Mouse (Mus musculus): ENCODE measurements around the gene Ttc4.

Ttc4 gene

GRCm38 (mm10) chr4:106650833-106651527 lies 27.8 kb downstream of the Ttc4 start, which contains the start of gene Pars2:
TSS of gene Pars2 (plus strand) at chr4:106651069.
- peak; percentile 99 for DNase-seq (ENCODE audit: low spot score)

GRCm38 (mm10) chr4:106647137-106647536 lies 31.6 kb downstream of the Ttc4 start:
- DNase-seq (ENCODE audit: low spot score) = no peak

- no peak for DNase-seq (ENCODE audit: low spot score)
Observed at GRCm38 (mm10) chr4:106645797-106646196, 32.9 kb downstream of the Ttc4 start.

GRCm38 (mm10) chr4:106644218-106644610 lies 34.5 kb downstream of the Ttc4 start:
- no peak for DNase-seq (ENCODE audit: low spot score)

GRCm38 (mm10) chr4:106643483-106644217 lies 35.1 kb downstream of the Ttc4 start:
- DNase-seq (ENCODE audit: low spot score) = peak; percentile 3

GRCm38 (mm10) chr4:106634086-106634479 lies 44.7 kb downstream of the Ttc4 start:
- no peak for DNase-seq (ENCODE audit: low spot score)

- DNase-seq (ENCODE audit: low spot score) = no peak
Observed at GRCm38 (mm10) chr4:106633281-106634085, 45.3 kb downstream of the Ttc4 start.

GRCm38 (mm10) chr4:106632313-106632712 lies 46.4 kb downstream of the Ttc4 start:
- no peak for DNase-seq (ENCODE audit: low spot score)

- peak; percentile 81 for DNase-seq (ENCODE audit: low spot score)
Observed at GRCm38 (mm10) chr4:106630333-106631220, 48.2 kb downstream of the Ttc4 start.

- no peak for DNase-seq (ENCODE audit: low spot score)
Observed at GRCm38 (mm10) chr4:106629374-106629773, 49.4 kb downstream of the Ttc4 start.

GRCm38 (mm10) chr4:106628650-106629360 lies 49.9 kb downstream of the Ttc4 start:
- no peak for DNase-seq (ENCODE audit: low spot score)

GRCm38 (mm10) chr4:106627809-106628208 lies 50.9 kb downstream of the Ttc4 start:
- no peak for DNase-seq (ENCODE audit: low spot score)

- DNase-seq (ENCODE audit: low spot score) = no peak
Observed at GRCm38 (mm10) chr4:106624271-106624670, 54.5 kb downstream of the Ttc4 start.

- DNase-seq (ENCODE audit: low spot score) = no peak
Observed at GRCm38 (mm10) chr4:106622712-106623111, 56.0 kb downstream of the Ttc4 start.

GRCm38 (mm10) chr4:106622030-106622493 lies 56.7 kb downstream of the Ttc4 start, which contains the start of gene Ttc22:
TSS of gene Ttc22 (plus strand) at chr4:106622432.
- no peak for DNase-seq (ENCODE audit: low spot score)

- no peak for DNase-seq (ENCODE audit: low spot score)
Observed at GRCm38 (mm10) chr4:106621428-106621827, 57.3 kb downstream of the Ttc4 start.

- DNase-seq (ENCODE audit: low spot score) = no peak
Observed at GRCm38 (mm10) chr4:106618898-106619297, 59.8 kb downstream of the Ttc4 start.

GRCm38 (mm10) chr4:106617056-106617455 lies 61.7 kb downstream of the Ttc4 start, which contains the start of gene Lexm:
TSS of gene Lexm (minus strand) at chr4:106617241.
- DNase-seq (ENCODE audit: low spot score) = peak; percentile 24

- DNase-seq (ENCODE audit: low spot score) = no peak
Observed at GRCm38 (mm10) chr4:106615637-106616036, 63.1 kb downstream of the Ttc4 start.

- DNase-seq (ENCODE audit: low spot score) = no peak
Observed at GRCm38 (mm10) chr4:106614881-106615280, 63.9 kb downstream of the Ttc4 start.

All from retina, embryonic 14.5 days (tissue).